Mouse (Mus musculus) adrenal gland, adult 8-10 months (tissue): ENCODE measurements around the gene Hs3st1. TPM values are rescaled to one million over a fixed set of nuclear protein-coding genes. Genes with fewer than 3 reads are reported as not detected.
A peak's percentile ranks its signal among the peaks of the same experiment; 100 is the strongest.
"Not testable (repeated sequence)": the region's sequence is repeated elsewhere in the genome, so short reads cannot be mapped to it uniquely, and the experiment has no call there.

ENCODE experiments used
- DNase-seq: peaks from one replicate; pipeline ENCODE4 v3.0.0; 2022
- total RNA-seq, 4 experiments: library from RNA; stranded (reverse); gene quantifications; 2 replicates each; pipeline ENCODE4 v1.2.4; 2022

Hs3st1 gene
- total RNA-seq: 10 to 100 TPM in 3 of 4 experiments, 1 to 10 TPM in 1; 7.9 to 26.0 (median 12.5) TPM

DNA sequence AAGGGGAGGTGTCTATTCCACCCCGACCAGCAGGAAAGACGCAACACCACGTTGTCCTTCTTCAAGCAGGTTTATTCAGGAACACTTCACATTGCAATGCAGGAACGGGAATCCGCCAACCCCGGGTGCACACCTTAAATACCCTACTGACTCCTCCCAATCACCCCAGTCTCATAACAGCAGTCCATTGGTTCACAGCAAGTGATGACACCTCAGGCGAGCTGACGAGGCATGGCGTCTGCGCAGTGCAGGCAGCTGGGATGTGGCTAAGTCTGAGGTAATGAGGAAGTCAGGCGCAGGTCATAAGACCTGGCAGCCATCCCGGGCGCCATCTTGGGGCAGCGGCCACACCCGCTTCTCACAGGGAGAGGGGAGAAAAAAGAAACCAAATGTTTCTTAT is at the start of gene Hs3st1:
Gene Hs3st1 (minus strand): TSS at position 101 of the 400 bp plus-strand sequence.
- not testable (repeated sequence) for DNase-seq

DNA sequence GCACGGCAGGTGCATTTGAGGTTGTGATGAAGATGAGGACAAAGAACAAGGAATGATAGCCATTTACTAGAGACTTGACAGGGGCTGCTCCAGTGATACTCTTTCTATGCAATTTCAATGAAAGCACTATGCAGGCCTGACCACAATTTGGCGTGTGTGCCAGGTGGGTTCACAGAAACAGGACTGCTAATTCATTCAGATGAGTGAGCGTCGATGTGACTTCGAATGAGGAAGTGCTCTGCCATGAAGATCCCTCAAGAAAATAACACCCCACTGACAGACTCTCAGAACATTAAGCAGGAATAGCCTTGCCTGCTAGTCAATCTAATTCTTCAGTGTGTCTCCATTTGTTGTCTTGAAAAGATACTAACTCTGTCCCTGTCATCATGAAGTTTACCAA is 49.4 kb upstream of the Hs3st1 start:
- no peak for DNase-seq

GRCm38 (mm10) chr5:39803941-39804340 is 48.7 kb upstream of the Hs3st1 start:
- DNase-seq: no peak

DNA sequence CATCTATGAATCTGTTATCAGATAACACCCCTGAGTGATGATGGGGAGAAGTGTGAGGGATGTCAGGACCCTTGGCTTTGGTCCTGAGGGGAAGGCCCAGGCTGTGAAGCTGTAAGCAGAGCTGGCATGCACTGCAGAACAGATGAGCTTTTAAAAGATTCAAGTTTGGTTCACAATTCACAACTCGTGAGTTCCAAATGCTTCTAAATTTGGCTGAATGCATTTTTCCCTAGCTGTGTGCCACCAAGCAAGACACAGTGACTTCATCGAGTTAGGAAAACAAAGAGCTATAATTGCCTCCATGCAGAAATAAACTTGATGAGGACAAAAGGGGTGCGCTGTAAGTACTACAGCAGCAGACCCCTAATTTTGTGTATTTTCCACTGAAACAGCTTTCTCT is 48.2 kb upstream of the Hs3st1 start:
- no peak for DNase-seq

GRCm38 (mm10) chr5:39802110-39802509 is 46.8 kb upstream of the Hs3st1 start:
- DNase-seq: no peak

DNA sequence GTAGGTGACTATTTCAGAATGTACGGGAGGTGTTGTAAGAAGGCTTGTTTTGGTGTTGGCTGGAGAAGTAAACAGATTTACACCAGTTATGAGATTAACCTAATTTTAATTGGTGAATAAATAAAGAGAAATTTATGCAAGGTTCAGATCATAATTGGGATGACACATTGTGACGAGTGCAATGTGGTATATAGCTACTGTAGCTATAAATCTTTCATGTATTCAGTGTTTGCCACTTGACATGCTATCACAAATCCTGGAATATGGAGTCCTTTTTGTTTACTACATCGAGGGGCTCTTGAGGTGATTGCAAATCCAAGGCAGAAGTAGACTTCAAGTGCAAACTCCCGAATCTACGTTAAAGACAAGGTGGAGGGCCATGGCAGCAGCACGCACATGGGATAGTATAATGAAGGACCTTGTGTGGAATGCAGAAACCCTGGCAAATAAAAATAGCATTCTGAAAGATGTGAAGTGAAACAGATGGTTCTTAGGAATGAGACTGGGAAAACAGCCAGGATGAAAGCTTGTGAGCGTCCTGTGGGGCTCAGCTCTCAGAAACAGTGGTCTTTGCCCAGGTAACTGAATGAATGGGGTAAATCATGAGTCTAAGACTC is 21.9 kb upstream of the Hs3st1 start:
- DNase-seq: no peak

- no peak for DNase-seq
Observed at GRCm38 (mm10) chr5:39771680-39772348, 16.5 kb upstream of the Hs3st1 start.

DNA sequence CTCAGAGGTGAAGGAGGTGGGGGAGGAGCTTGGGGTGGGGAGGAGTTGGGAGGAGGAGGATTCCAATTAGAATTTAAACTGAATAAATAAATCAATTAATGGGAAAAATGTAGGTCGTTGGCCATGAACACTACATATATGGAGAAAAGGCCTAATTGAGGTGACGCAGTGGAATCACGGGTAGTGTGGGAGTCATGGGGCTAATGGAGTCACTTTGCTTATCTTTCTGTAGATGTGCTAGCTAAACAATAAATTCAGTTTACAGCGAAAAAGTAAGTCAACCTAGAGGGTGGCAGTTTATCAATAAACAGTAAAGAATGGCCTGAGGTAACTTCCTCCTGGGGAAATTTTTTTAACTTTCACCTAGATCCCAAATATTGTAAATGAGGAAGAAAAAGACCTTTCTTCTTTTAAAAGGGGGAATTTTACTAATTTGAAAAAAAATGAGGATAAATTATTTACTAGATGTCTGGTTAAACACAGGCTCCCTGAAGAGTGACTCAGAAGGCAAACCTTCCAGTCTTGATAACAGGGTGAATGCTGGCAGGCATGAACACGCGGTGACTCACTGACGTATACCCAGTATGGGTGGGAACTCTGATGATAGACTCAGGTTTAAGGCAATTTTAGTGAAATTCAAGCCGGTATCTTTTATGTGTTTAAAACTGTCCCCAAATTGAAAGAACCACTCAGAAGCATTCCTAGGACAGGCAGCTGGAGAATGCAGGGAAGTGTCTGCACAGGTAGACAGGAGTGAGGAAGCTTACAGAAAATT is 6.6 kb upstream of the Hs3st1 start:
- DNase-seq: peak; percentile 23

DNA sequence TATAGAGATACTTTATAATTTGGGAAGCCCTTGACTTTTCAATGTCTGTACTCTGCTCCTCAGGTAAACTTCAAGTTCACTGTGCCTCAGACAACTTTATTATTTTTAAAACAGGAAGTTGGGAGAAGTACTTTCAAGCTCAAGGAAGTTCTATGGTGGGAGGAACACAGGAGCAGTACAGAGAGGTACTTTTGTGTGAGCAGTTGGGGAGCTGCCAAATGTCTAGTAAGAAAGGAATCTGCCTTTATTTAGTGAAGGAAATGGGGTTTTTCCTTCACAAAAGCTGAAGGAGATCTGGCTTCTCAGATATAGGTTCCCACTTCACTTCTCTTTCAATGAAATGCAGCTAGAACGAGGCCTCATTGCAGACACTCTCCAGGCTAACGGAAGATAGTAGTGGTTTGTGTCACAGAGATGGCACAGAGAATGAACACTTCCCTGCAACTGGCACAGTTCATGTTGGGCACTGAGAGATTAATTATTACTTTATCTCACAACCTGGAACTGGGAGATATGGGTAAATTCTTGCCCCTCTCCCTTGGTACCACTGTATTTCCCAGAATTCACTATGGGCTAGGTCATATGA is 3.7 kb upstream of the Hs3st1 start:
- DNase-seq: no peak

DNA sequence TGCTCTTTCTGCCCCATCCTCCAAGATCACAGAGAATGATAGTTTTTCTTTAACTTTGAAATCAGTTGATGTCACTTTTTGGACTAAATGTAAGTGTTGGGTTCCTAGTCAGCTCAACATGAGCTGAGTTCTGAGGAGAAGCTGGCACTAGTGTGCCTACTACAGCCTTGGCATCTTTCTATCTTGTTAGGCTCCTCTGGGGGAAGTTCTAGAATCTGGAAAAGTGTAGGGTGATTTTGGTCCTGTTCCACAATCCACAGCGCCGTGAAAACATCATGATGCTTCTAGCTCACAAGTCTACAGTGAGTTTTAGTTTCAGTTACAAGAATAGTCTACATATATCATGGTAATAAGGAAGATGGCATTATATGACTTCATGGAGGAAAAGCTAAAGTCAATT is 18.4 kb downstream of the Hs3st1 start:
- no peak for DNase-seq

GRCm38 (mm10) chr5:39733750-39734443 is 21.4 kb downstream of the Hs3st1 start:
- no peak for DNase-seq

- DNase-seq: no peak
Observed at GRCm38 (mm10) chr5:39733013-39733749, 22.1 kb downstream of the Hs3st1 start.

DNA sequence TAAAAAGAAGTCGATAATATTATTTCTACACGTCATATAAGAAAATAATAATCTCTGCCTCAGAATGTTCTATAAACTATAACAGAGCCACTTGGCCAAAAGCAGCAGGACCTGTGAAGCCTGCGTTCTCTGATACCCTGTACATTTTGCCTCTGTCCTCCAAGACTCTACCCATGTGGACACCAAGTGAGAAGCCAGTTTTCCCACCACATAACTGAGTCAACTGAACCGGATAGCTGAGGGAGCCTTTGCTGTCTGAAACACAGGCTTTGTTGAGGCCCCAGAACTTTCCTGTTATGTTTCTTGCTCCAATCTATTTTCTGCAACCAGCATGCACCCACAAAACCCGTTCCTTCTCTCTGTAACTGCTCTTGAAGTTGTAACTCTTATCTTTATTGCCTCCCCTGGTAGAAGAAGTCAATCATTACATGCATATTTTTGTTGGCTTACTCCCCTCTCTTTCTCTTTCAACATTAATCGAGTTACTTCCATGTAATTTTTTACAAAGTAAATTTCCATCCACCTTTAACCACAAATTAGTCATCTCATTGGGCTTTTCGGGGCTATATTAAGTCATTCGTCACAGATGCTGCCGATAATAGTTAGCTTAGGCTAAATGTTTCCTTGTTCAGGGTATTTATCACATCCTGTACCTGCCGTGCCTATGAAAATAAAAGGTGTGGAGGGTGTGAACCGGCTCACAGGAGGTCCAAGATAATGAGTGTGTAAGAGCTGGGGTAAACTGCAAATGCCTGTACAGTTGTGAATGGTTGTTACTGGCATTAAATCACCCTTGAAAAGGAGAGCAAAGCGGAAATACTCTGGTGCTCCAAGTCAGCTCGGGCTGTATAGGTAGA is 39.4 kb downstream of the Hs3st1 start:
- no peak for DNase-seq

DNA sequence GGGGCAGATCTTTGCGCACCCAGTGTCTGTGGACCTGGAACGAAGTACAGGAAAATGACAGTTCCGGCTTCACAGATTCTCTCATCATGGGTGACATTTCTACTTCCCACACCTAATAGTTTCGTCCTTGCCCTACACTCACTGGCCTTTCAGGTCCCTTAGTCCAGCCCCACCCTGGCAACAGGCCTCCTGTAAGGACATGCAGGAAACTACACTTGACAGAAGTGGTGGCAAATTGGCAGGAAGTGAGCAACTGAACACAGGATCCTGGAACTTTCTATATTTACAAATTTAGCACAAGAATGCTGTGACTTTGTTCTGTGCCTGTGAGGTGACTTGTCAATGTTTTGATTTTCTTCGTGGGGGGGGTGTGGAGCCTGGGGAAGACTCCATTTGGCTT is 40.1 kb downstream of the Hs3st1 start:
- peak; percentile 3 for DNase-seq

DNA sequence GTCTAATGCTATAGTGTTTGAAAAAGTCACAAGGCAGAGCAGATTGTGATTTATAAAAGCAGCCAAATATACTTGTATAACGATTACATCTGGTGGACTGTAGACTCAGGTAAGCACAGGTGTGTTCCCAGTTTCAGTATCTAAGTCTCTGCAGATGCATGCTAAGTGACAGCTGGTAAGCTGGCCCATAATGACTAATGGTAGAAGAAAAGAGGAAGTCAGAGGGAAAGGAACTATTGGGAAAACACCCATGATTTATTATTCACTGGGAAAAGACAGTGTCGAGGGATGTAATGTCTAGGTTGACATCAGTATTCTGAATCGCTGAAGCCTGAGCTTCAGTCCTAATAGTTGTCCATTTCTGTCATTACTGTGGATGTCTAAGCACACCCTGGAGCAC is 49.7 kb downstream of the Hs3st1 start:
- no peak for DNase-seq

DNA sequence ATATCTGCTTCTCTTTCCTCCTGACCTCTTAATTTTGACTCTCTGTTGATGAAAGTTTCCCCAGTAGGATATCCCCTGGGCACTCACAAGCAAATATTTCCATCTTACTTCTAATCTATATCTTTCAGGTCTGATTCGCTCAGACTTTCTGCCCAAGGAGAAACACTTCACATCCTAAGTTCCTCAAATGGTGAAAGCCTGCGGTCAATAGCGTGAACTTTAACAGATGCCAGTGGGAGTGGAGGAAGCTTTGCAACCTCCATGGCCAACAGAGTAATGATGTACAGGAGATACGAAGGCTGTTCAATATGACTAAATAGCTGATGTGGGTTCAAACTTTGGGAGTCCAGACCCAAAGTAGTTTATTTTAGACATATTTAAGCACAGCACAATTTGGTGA is 94.4 kb downstream of the Hs3st1 start:
- DNase-seq: no peak

DNA sequence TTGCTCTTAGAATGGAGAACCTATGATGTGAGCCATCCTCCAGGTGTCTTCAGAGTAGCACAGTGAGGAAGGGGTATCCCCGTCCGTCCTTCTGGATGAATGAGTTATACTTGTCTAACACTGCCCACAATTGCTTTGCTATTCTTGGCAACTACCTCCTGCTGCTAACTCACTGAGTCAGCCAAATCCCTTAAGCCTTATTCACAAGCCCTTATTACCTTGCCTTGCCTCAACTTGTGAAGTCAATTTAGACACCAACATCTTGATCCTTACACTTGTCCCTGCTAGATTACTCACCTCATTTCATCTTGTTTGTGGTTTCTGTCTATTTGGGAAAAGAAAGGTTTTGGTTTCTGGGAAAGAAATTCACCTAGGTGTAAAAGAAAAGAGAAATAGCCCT is 95.9 kb downstream of the Hs3st1 start:
- DNase-seq: no peak

GRCm38 (mm10) chr5:39644827-39645380 is 110.4 kb downstream of the Hs3st1 start:
- no peak for DNase-seq

- peak; percentile 95 for DNase-seq
Observed at GRCm38 (mm10) chr5:39643924-39644826, 111.1 kb downstream of the Hs3st1 start.
